Mouse (Mus musculus) forebrain, embryonic 12.5 days (tissue): ENCODE data around the gene Gm20481. TPM values are rescaled to one million over a fixed set of nuclear protein-coding genes. Genes with fewer than 3 reads are reported as not detected.
"Not testable (repeated sequence)": the region's sequence is repeated elsewhere in the genome, so short reads cannot be mapped to it uniquely, and the experiment has no call there.

Experiments
- ATAC-seq: fragments of 200-750 bp; cut with Nextera tagmentation; 2 replicates; pipeline ENCODE4 v1.8.0; 2017; ENCODE audit warnings: moderate TSS enrichment; ENCODE audit not compliant: low FRiP score
- H3K27ac ChIP-seq: fragments of 300-500 bp; sonication (generic); 2 replicates; pipeline ENCODE4 v1.5.1; 2016; ENCODE audit warnings: mild to moderate bottlenecking
- H3K27me3 ChIP-seq: fragments of 300-500 bp; sonication (generic); 2 replicates; pipeline ENCODE4 v1.6.1; 2016; ENCODE audit warnings: mild to moderate bottlenecking
- H3K36me3 ChIP-seq: fragments of 300-500 bp; sonication (generic); replicated peaks from 2 replicates; pipeline ENCODE4 v1.6.1; 2016; ENCODE audit warnings: mild to moderate bottlenecking
- H3K4me1 ChIP-seq: fragments of 300-500 bp; sonication (generic); 2 replicates; pipeline ENCODE4 v1.6.1; 2016
- H3K4me2 ChIP-seq: fragments of 300-500 bp; sonication (generic); 2 replicates; pipeline ENCODE4 v1.6.1; 2016; ENCODE audit warnings: mild to moderate bottlenecking, moderate library complexity
- H3K4me3 ChIP-seq: fragments of 300-500 bp; sonication (generic); replicated peaks from 2 replicates; pipeline ENCODE4 v1.5.1; 2016; ENCODE audit warnings: mild to moderate bottlenecking
- H3K9ac ChIP-seq: fragments of 300-500 bp; sonication (generic); 2 replicates; pipeline ENCODE4 v1.6.1; 2016; ENCODE audit warnings: mild to moderate bottlenecking
- H3K9me3 ChIP-seq: fragments of 300-500 bp; sonication (generic); 2 replicates; pipeline ENCODE4 v1.6.1; 2016
- whole genome bisulfite sequencing: fragments of 180-500 bp; shearing (Covaris S2); methylation state at CpG from one replicate; pipeline ENCODE4 v1.1.7; 2016; 5-methylcytosine and 5-hydroxymethylcytosine counted together
- polyA plus RNA-seq: library from polyadenylated mRNA; unstranded; fragments of >200 nt; fragmentation: Nextera tagmentation; extraction: Ambion mirVana; gene quantifications from 2 replicates; pipeline ENCODE4 v1.2.1, GENCODE M21; 2016

Gene Gm20481
- polyA plus RNA-seq, 1 experiment from 2014 or later: not detected

GRCm38 (mm10) chr17:34953904-34954303, 15.8 kb upstream of the Gm20481 start:
- H3K36me3 ChIP-seq: peaks cover 18% of the 10 kb centered on the region
- no peak overlapping the region for H3K4me2 ChIP-seq
- no peak overlapping the region for H3K4me3 ChIP-seq
- ATAC-seq: no peak
- H3K9me3 ChIP-seq: no peaks in the 10 kb centered on the region
- no peak overlapping the region for H3K9ac ChIP-seq
- H3K27ac ChIP-seq: no peak overlapping the region
- H3K27me3 ChIP-seq: peaks cover 22% of the 10 kb centered on the region
- WGBS: 87% methylated on average over 4 of the region's 4 CpGs
- H3K4me1 ChIP-seq: peaks cover 14% of the 10 kb centered on the region

GRCm38 (mm10) chr17:34954831-34955230, 14.9 kb upstream of the Gm20481 start:
- Histone ChIP-seq H3K27ac (no peak overlapping the region), H3K4me1 (peaks cover 20% of the 10 kb centered on the region), H3K27me3 (peaks cover 22% of the 10 kb centered on the region), H3K9ac (no peak overlapping the region), H3K36me3 (peaks cover 13% of the 10 kb centered on the region), H3K4me3 (no peak overlapping the region), H3K4me2 (no peak overlapping the region), H3K9me3 (no peaks in the 10 kb centered on the region)
- WGBS: 68% methylated on average over 4 of the region's 4 CpGs
- no peak for ATAC-seq

- Histone ChIP-seq H3K9me3 (no peaks in the 10 kb centered on the region), H3K36me3 (peaks cover 2% of the 10 kb centered on the region), H3K9ac (no peak overlapping the region), H3K27me3 (peaks cover 25% of the 10 kb centered on the region), H3K27ac (no peak overlapping the region), H3K4me1 (peaks cover 15% of the 10 kb centered on the region), H3K4me2 (no peak overlapping the region), H3K4me3 (no peak overlapping the region)
- 78% methylated on average over 3 of the region's 3 CpGs for WGBS
- no peak for ATAC-seq
Measured at GRCm38 (mm10) chr17:34955884-34956283, 13.8 kb upstream of the Gm20481 start.

- no peaks in the 10 kb centered on the region for H3K9me3 ChIP-seq
- ATAC-seq: no peak
- peaks cover 30% of the 10 kb centered on the region for H3K27me3 ChIP-seq
- H3K4me1 ChIP-seq: peaks cover 11% of the 10 kb centered on the region
- no peak overlapping the region for H3K4me3 ChIP-seq
- no peaks in the 10 kb centered on the region for H3K36me3 ChIP-seq
- WGBS: 51% methylated on average over 1 of the region's 1 CpGs
- H3K27ac ChIP-seq: no peak overlapping the region
- H3K9ac ChIP-seq: no peak overlapping the region
- no peak overlapping the region for H3K4me2 ChIP-seq
Measured at GRCm38 (mm10) chr17:34956340-34956739, 13.4 kb upstream of the Gm20481 start.

- H3K27me3 ChIP-seq: peaks cover 38% of the 10 kb centered on the region
- not testable (repeated sequence) for H3K4me2 ChIP-seq, H3K27ac ChIP-seq, H3K4me3 ChIP-seq, H3K9me3 ChIP-seq, H3K36me3 ChIP-seq, H3K9ac ChIP-seq, ATAC-seq
- peaks cover 11% of the 10 kb centered on the region for H3K4me1 ChIP-seq
- WGBS: 34% methylated on average over 34 of the region's 40 CpGs
Measured at GRCm38 (mm10) chr17:34957291-34957690, 12.4 kb upstream of the Gm20481 start.

GRCm38 (mm10) chr17:34957966-34958365, 11.7 kb upstream of the Gm20481 start:
- H3K27me3 ChIP-seq: peaks cover 41% of the 10 kb centered on the region
- H3K9ac ChIP-seq, ATAC-seq, H3K9me3 ChIP-seq, H3K27ac ChIP-seq, H3K36me3 ChIP-seq, H3K4me2 ChIP-seq, H3K4me3 ChIP-seq: not testable (repeated sequence)
- 27% methylated on average over 26 of the region's 40 CpGs for WGBS
- H3K4me1 ChIP-seq: peaks cover 11% of the 10 kb centered on the region

- not testable (repeated sequence) for H3K27ac ChIP-seq, ATAC-seq, H3K9me3 ChIP-seq, H3K36me3 ChIP-seq
- Histone ChIP-seq H3K9ac (peak overlapping the region; percentile 45; the same call in 1 of the 2 replicates), H3K4me2 (peak overlapping the region; percentile 80), H3K4me1 (peaks cover 11% of the 10 kb centered on the region), H3K27me3 (peaks cover 47% of the 10 kb centered on the region), H3K4me3 (peak overlapping the region; percentile 49)
- 0% methylated on average over 17 of the region's 47 CpGs for WGBS
Measured at GRCm38 (mm10) chr17:34958734-34959129, 11.0 kb upstream of the Gm20481 start.

- peak within 1 kb of the TSS; percentile 49 for H3K4me3 ChIP-seq
- not testable (repeated sequence) for H3K36me3 ChIP-seq, H3K9me3 ChIP-seq
- peak within 1 kb of the TSS; percentile 58 for H3K9ac ChIP-seq
- peak within 1 kb of the TSS; percentile 86 for H3K27ac ChIP-seq
- ATAC-seq: peak; percentile 93
- WGBS: under 1% methylated on average over 32 of the region's 32 CpGs
- H3K4me2 ChIP-seq: peak within 1 kb of the TSS; percentile 80
- H3K4me1 ChIP-seq: peaks cover 11% of the 10 kb centered on the region
- H3K27me3 ChIP-seq: peaks cover 47% of the 10 kb centered on the region
Measured at GRCm38 (mm10) chr17:34959130-34959778, 10.5 kb upstream of the Gm20481 start, which contains the start of gene Hspa1b. Gene Hspa1b, minus strand, starts transcription at chr17:34959238.

- Histone ChIP-seq H3K4me2 (peak overlapping the region; percentile 80), H3K27me3 (peaks cover 39% of the 10 kb centered on the region), H3K36me3 (no peaks in the 10 kb centered on the region), H3K4me3 (peak overlapping the region; percentile 49), H3K4me1 (peaks cover 11% of the 10 kb centered on the region), H3K9ac (peak overlapping the region; percentile 58; the same call in 1 of the 2 replicates), H3K27ac (no peak overlapping the region; the same call in 1 of the 2 replicates), H3K9me3 (no peaks in the 10 kb centered on the region)
- ATAC-seq: peak; percentile 3; the same call in 1 of the 2 replicates
- 15% methylated on average over 12 of the region's 12 CpGs for WGBS
Measured at GRCm38 (mm10) chr17:34959881-34960515, 9.7 kb upstream of the Gm20481 start.

GRCm38 (mm10) chr17:34960702-34961493, 8.8 kb upstream of the Gm20481 start:
- Histone ChIP-seq H3K27ac (no peak overlapping the region), H3K9me3 (no peaks in the 10 kb centered on the region), H3K36me3 (no peaks in the 10 kb centered on the region), H3K4me2 (no peak overlapping the region), H3K27me3 (peaks cover 35% of the 10 kb centered on the region), H3K4me1 (peaks cover 11% of the 10 kb centered on the region), H3K9ac (no peak overlapping the region), H3K4me3 (no peak overlapping the region)
- no peak for ATAC-seq

- Histone ChIP-seq H3K27me3 (peaks cover 32% of the 10 kb centered on the region), H3K27ac (no peak overlapping the region), H3K9ac (no peak overlapping the region), H3K4me1 (peaks cover 11% of the 10 kb centered on the region), H3K9me3 (no peaks in the 10 kb centered on the region), H3K4me3 (no peak overlapping the region), H3K36me3 (no peaks in the 10 kb centered on the region), H3K4me2 (no peak overlapping the region)
- 41% methylated on average over 3 of the region's 3 CpGs for WGBS
- no peak for ATAC-seq
Measured at GRCm38 (mm10) chr17:34962125-34962524, 7.6 kb upstream of the Gm20481 start.

- peaks cover 11% of the 10 kb centered on the region for H3K4me1 ChIP-seq
- H3K4me2 ChIP-seq: no peak overlapping the region
- no peak overlapping the region for H3K9ac ChIP-seq
- peaks cover 39% of the 10 kb centered on the region for H3K27me3 ChIP-seq
- H3K4me3 ChIP-seq: no peak overlapping the region
- 56% methylated on average over 1 of the region's 1 CpGs for WGBS
- H3K9me3 ChIP-seq: no peaks in the 10 kb centered on the region
- H3K27ac ChIP-seq: no peak overlapping the region
- no peaks in the 10 kb centered on the region for H3K36me3 ChIP-seq
- ATAC-seq: no peak
Measured at GRCm38 (mm10) chr17:34962841-34963240, 6.9 kb upstream of the Gm20481 start.
